Mouse (Mus musculus): ENCODE results near the gene Epha4. TPM values are rescaled to one million over a fixed set of nuclear protein-coding genes. Genes with fewer than 3 reads are reported as not detected.
A peak's percentile ranks its signal among the peaks of the same experiment; 100 is the strongest.

Epha4 gene
- polyA plus RNA-seq, 1 experiment from 2014 or later = 63.6 TPM

DNA sequence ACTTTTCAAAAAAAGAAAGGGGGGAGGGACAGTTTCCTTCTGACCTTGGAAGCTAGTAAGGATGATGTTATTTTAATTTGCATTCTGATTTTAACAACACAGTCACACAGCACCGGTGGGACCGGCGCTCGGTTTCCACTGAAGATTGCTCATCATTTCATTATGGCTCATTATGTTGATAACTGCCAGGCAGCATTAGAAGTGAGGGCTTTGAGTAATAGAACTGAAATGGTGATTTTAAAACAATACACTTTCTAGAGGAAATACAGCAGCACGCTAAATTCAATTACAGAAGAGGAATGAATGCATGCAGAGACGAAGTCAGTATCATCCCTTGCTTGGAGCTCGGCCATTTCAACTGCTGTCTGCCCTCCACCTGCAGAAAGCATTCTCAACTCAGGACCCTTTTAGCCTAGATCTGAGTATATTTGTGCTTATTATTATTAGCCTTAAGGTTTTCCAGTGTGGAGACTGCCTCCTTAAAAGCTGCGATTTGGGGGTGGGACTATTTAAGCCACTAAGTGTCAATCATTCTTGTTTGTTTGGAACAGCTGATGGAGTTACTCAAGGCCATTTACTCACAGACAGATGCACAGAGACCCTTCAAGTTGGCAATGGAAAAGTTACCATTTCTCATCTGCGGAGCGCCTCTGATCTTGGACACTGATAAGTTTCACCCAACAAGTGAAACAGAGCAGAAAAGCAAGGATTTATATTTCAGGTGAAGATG, 76.8 kb downstream of the Epha4 start:
- peaks cover 2% of the 10 kb centered on the region; the same call in 1 of the 2 replicates for H3K36me3 ChIP-seq
- H3K4me2 ChIP-seq (replicated peaks) = no peak overlapping the region
- no peaks in the 10 kb centered on the region for H3K27me3 ChIP-seq
- ATAC-seq (ENCODE audit: insufficient number of reproducible peaks, insufficient read depth, low FRiP score, low TSS enrichment) = no peak
- 70% methylated on average over 10 of the region's 10 CpGs for WGBS
- 0 out of 2 replicates have a peak overlapping the region, but pooled peaks have one; percentile 7 for H3K27ac ChIP-seq
- H3K9me3 ChIP-seq = no peaks in the 10 kb centered on the region
- no peak overlapping the region for H3K9ac ChIP-seq
- H3K4me1 ChIP-seq = peaks cover 11% of the 10 kb centered on the region; the same call in 1 of the 2 replicates
- no peak overlapping the region for H3K4me3 ChIP-seq

DNA sequence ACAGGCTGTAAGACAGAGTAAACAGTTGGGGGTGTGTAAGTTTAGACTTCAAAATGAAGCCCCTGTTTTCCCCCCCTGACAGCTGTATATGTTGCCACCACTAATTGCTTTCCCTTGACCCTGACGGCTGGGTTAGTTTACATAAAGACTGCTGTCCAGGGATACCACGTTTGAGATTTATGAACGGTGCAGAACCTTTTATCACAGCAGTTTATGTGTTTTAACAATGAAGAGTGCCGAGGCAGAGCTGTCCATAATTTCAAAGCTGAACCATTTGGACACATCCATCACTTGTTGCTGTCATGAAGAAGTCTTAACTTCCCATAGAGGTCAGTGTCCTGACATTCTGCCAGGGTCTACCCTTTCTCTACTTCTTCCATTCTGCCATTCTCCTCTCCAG, 79.8 kb downstream of the Epha4 start:
- Histone ChIP-seq H3K4me3 (no peak overlapping the region), H3K27ac (no peak overlapping the region), H3K27me3 (no peaks in the 10 kb centered on the region), H3K4me1 (0 out of 2 replicates have a peak, but pooled peaks cover 6% of the 10 kb centered on the region), H3K9me3 (no peaks in the 10 kb centered on the region), H3K36me3 (0 out of 2 replicates have a peak, but pooled peaks cover 7% of the 10 kb centered on the region), H3K4me2 (replicated peaks) (no peak overlapping the region), H3K9ac (no peak overlapping the region)
- ATAC-seq (ENCODE audit: insufficient number of reproducible peaks, insufficient read depth, low FRiP score, low TSS enrichment) = no peak
- WGBS = 22% methylated on average over 4 of the region's 4 CpGs

DNA sequence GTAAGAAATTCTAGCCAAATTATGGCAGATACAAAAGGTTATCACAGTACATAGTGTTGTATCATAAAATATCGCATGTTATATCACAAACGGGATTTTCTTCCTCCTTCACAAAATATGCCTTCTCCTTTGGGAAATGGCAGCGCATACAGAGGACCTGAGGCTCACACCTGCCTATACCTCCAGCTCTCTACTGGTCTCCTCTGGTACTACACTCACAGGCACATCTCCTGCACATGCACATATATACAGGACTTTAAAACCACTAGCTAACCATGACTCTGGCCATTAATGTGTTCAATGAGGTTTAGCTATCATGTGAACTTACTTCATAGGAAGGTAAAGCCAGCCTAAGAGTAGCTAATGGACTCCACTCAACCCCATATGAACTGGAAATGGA, 81.7 kb downstream of the Epha4 start:
- Histone ChIP-seq H3K9ac (no peak overlapping the region), H3K9me3 (no peaks in the 10 kb centered on the region), H3K27ac (no peak overlapping the region), H3K4me1 (peaks cover 4% of the 10 kb centered on the region; the same call in 1 of the 2 replicates), H3K36me3 (0 out of 2 replicates have a peak, but pooled peaks cover 11% of the 10 kb centered on the region), H3K27me3 (no peaks in the 10 kb centered on the region), H3K4me2 (replicated peaks) (no peak overlapping the region), H3K4me3 (no peak overlapping the region)
- WGBS = 91% methylated on average over 3 of the region's 3 CpGs
- ATAC-seq (ENCODE audit: insufficient number of reproducible peaks, insufficient read depth, low FRiP score, low TSS enrichment) = no peak

DNA sequence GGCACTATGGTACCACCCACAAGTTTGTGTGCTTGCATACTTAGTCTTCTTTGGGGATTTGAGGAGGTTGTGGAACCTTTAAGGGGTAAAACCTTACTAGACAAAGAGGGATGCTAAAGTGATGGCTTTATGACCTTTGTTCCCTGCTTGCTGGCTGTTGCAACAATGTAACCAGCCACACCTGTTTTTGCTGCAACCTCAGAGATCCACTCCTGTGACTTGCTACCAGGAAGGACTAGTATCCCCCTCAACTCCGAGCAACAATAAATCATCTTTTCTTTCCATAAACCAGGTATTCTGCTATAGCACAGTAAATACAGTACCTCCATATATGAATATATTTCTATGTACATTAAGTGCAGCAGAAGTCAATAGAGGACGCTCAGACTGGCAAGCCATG, 82.4 kb downstream of the Epha4 start:
- WGBS = 88% methylated on average over 2 of the region's 2 CpGs
- no peak overlapping the region for H3K27ac ChIP-seq
- 0 out of 2 replicates have a peak, but pooled peaks cover 11% of the 10 kb centered on the region for H3K36me3 ChIP-seq
- no peak overlapping the region for H3K4me3 ChIP-seq
- no peaks in the 10 kb centered on the region; the same call in 1 of the 2 replicates for H3K4me1 ChIP-seq
- H3K4me2 ChIP-seq (replicated peaks) = no peak overlapping the region
- H3K27me3 ChIP-seq = no peaks in the 10 kb centered on the region
- no peaks in the 10 kb centered on the region for H3K9me3 ChIP-seq
- ATAC-seq (ENCODE audit: insufficient number of reproducible peaks, insufficient read depth, low FRiP score, low TSS enrichment) = no peak
- no peak overlapping the region for H3K9ac ChIP-seq

DNA sequence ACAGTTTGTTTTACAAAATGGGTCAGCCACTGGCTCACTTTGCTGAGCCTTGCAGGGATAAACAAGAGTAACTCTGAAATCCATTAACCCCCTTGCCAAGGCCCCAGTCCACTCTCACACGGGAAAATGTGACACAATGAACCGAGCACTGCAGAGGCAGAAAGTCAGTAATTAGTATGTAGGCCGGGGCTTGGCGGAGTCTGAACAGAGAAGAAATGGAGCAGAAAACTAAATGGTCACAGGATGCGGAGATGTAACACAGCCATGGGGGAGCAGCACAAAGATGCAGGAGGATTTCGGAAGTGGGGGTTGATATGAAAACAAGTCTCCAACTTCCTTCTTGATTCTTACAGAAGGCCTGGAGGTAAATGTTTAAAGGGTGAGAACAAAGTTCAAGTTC, 85.7 kb downstream of the Epha4 start:
- WGBS = 67% methylated on average over 6 of the region's 6 CpGs
- no peak overlapping the region for H3K4me2 ChIP-seq (replicated peaks)
- no peaks in the 10 kb centered on the region; the same call in 1 of the 2 replicates for H3K4me1 ChIP-seq
- H3K9ac ChIP-seq = no peak overlapping the region
- no peaks in the 10 kb centered on the region for H3K9me3 ChIP-seq
- peaks cover 32% of the 10 kb centered on the region for H3K36me3 ChIP-seq
- ATAC-seq (ENCODE audit: insufficient number of reproducible peaks, insufficient read depth, low FRiP score, low TSS enrichment) = no peak
- no peak overlapping the region for H3K27ac ChIP-seq
- no peaks in the 10 kb centered on the region for H3K27me3 ChIP-seq
- no peak overlapping the region for H3K4me3 ChIP-seq

DNA sequence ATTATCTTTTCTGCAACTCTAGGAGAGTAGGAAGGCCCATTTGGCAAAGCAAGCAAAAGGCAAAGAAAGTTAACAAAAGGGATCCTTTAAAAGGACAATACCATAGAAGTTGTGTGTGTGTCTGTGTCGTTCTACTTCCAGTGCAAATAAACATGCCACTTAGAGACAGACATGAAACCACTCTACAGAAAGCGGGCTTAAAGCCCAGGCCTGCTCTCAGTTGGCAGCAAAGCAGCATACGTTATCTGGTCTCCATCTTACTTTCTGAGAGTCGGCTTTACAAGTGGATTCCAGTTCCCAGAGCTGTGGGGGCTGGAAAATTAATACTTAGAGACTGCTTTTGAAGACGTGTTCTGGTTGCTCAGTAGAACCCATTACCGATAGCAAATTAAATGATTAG, 87.9 kb downstream of the Epha4 start:
- Histone ChIP-seq H3K4me3 (no peak overlapping the region), H3K9me3 (no peaks in the 10 kb centered on the region), H3K36me3 (peaks cover 32% of the 10 kb centered on the region), H3K27ac (no peak overlapping the region), H3K9ac (no peak overlapping the region), H3K27me3 (no peaks in the 10 kb centered on the region), H3K4me2 (replicated peaks) (no peak overlapping the region), H3K4me1 (peaks cover 6% of the 10 kb centered on the region; the same call in 1 of the 2 replicates)
- no peak for ATAC-seq (ENCODE audit: insufficient number of reproducible peaks, insufficient read depth, low FRiP score, low TSS enrichment)
- 74% methylated on average over 6 of the region's 6 CpGs for WGBS

DNA sequence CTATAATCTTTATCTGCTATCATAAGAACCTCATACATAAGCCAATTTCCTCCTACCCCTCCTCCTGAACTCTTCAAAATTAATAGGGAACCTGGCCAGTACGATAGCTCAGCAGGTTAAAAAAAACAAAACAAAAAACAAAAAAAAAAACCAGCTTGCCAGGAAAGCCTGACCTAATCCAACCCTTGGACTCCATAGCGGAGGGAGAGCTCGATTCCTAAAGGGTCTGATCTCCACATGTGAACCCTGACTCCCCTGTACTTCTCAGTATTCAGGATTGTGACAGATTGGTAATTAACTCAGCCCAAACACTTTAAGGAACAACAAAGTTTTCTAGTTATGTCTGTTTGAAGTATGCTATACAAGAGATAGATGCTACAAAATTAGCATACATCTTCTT, 89.7 kb downstream of the Epha4 start:
- WGBS = 77% methylated on average over 3 of the region's 3 CpGs
- H3K9me3 ChIP-seq = no peaks in the 10 kb centered on the region
- peaks cover 6% of the 10 kb centered on the region; the same call in 1 of the 2 replicates for H3K4me1 ChIP-seq
- H3K4me2 ChIP-seq (replicated peaks) = no peak overlapping the region
- no peak overlapping the region for H3K9ac ChIP-seq
- no peak for ATAC-seq (ENCODE audit: insufficient number of reproducible peaks, insufficient read depth, low FRiP score, low TSS enrichment)
- peaks cover 25% of the 10 kb centered on the region for H3K36me3 ChIP-seq
- H3K27me3 ChIP-seq = no peaks in the 10 kb centered on the region
- H3K27ac ChIP-seq = no peak overlapping the region
- no peak overlapping the region for H3K4me3 ChIP-seq

DNA sequence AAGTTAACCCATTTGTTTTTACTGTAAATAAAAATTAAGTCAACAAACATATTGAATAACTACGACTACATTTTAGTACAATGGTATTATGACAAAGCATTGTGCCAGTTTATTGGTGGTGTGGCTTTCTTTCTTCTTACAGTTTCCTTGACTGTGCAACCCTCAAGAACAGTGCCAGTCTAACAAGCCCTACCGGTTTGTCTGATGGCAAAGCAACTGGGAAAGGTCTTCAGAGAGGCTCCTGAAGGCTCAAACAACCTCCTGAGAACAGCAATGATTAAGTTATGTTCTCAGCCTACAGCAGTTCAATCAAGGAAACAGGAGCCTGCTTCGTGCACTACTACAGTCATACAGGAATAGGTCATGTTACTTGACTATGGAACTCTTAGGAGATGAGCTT, 93.8 kb downstream of the Epha4 start:
- no peak overlapping the region for H3K27ac ChIP-seq
- peaks cover 6% of the 10 kb centered on the region; the same call in 1 of the 2 replicates for H3K4me1 ChIP-seq
- 66% methylated on average over 3 of the region's 3 CpGs for WGBS
- H3K9me3 ChIP-seq = no peaks in the 10 kb centered on the region
- no peak overlapping the region for H3K4me3 ChIP-seq
- peaks cover 11% of the 10 kb centered on the region for H3K36me3 ChIP-seq
- ATAC-seq (ENCODE audit: insufficient number of reproducible peaks, insufficient read depth, low FRiP score, low TSS enrichment) = no peak
- no peaks in the 10 kb centered on the region for H3K27me3 ChIP-seq
- no peak overlapping the region for H3K9ac ChIP-seq
- no peak overlapping the region for H3K4me2 ChIP-seq (replicated peaks)

DNA sequence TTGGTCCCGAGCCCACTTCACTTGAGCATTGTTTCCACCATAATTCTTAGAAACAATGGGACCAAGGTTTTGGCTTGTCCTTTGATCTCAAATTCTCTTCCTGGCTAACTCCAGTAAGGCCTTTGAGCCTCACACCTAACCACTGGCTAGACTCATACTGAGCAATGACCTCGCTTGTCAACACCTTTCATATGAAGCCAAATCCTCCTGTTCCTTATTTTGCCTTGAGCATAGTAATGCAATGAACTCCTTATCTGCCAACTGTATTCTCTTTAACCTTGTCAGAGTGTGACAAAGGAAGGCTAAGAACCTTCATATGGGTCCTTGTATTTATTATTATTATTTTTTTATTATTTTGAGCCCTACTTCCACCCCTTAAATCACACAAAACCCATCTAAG, 94.5 kb downstream of the Epha4 start:
- H3K27ac ChIP-seq = no peak overlapping the region
- H3K4me2 ChIP-seq (replicated peaks) = no peak overlapping the region
- peaks cover 6% of the 10 kb centered on the region; the same call in 1 of the 2 replicates for H3K4me1 ChIP-seq
- H3K27me3 ChIP-seq = no peaks in the 10 kb centered on the region
- no peaks in the 10 kb centered on the region for H3K9me3 ChIP-seq
- 67% methylated on average over 2 of the region's 2 CpGs for WGBS
- ATAC-seq (ENCODE audit: insufficient number of reproducible peaks, insufficient read depth, low FRiP score, low TSS enrichment) = no peak
- no peak overlapping the region for H3K9ac ChIP-seq
- H3K4me3 ChIP-seq = no peak overlapping the region
- H3K36me3 ChIP-seq = 0 out of 2 replicates have a peak, but pooled peaks cover 5% of the 10 kb centered on the region

DNA sequence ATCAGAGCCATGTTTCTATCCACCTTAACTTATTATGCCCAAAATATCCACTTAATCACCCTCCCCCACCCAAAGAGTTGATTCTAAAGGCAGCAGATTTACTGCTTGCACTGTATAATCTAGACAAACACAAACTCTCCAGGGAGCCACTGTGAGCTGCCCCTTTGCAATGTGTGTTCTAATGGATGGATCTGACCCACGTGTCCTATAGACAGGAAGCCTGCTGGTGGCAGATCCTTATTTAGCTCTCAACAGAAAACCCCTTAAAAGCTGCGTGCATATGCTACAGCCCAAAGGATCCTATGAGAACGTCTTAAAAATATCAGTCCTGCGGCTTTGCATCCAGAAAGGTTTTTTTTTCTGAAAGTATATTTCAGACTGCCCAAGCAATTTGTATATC, 98.0 kb downstream of the Epha4 start:
- Histone ChIP-seq H3K4me2 (replicated peaks) (no peak overlapping the region), H3K4me3 (no peak overlapping the region), H3K4me1 (no peaks in the 10 kb centered on the region), H3K36me3 (no peaks in the 10 kb centered on the region), H3K9ac (no peak overlapping the region), H3K27me3 (no peaks in the 10 kb centered on the region), H3K9me3 (no peaks in the 10 kb centered on the region), H3K27ac (no peak overlapping the region)
- WGBS = 68% methylated on average over 4 of the region's 4 CpGs
- ATAC-seq (ENCODE audit: insufficient number of reproducible peaks, insufficient read depth, low FRiP score, low TSS enrichment) = no peak

DNA sequence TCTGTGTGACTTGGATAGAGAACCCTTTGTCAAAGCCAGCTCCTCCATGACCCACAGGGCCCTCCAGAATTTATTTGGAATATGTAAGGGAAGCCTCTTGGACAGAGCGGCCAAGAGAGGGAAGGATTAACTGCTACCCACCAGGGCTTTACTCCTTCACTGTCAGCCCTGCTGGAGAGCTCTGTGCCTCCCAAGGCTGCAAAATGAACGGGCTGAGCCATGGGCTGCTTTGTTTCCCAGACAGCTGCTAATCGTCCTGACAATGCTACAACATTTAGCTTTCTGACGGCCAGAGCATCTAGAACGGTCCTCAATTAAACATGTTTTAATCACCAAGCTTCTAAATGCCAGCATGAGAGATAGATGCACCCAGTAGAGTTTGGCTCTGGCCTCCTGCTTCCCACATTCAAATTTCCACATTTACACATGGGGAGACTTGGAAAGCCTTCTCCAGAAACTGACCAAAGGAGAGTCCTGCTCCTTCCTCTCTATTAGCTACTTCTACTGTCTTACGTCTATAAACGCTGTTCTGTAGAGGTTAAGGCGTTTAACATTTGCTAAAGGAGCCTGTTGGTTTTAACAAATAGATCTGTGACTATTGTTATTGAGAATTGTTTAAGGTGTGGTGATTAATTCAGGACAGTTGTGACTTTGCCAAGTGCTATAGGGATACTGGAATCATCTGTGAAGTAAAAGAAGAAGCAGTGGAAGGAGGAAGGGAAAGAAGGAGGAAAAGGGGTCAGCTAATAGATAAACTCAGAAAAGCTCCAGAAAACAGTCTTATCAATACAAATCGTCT, 101.8 kb downstream of the Epha4 start:
- Histone ChIP-seq H3K4me1 (peaks cover 4% of the 10 kb centered on the region; the same call in 1 of the 2 replicates), H3K4me2 (replicated peaks) (no peak overlapping the region), H3K27ac (no peak overlapping the region), H3K4me3 (no peak overlapping the region), H3K27me3 (no peaks in the 10 kb centered on the region), H3K9me3 (no peaks in the 10 kb centered on the region), H3K36me3 (no peaks in the 10 kb centered on the region), H3K9ac (no peak overlapping the region)
- ATAC-seq (ENCODE audit: insufficient number of reproducible peaks, insufficient read depth, low FRiP score, low TSS enrichment) = no peak
- 48% methylated on average over 9 of the region's 9 CpGs for WGBS

DNA sequence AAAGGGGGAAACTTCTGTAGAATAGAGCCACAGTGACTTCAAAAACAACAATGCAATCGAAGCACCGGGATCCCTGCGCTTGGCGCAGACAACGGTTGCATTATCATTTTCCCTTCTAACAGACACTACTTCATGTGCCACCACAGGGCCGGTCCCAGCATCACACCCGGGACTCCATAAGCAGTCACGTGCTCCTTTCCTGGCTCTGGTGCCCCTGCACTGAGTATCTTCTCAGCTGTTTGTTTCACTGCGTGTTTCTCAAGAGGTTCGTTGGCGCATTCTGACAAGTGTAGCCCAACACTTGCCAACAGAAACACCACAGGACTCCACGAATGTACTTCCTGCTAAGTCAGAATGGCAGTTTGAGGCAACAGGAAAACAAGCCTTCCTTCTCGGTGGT, 102.6 kb downstream of the Epha4 start:
- WGBS = 85% methylated on average over 13 of the region's 13 CpGs
- peaks cover 8% of the 10 kb centered on the region for H3K4me1 ChIP-seq
- ATAC-seq (ENCODE audit: insufficient number of reproducible peaks, insufficient read depth, low FRiP score, low TSS enrichment) = no peak

More for the DNA sequence above, 102.6 kb downstream of the Epha4 start:
- H3K27me3 ChIP-seq = no peaks in the 10 kb centered on the region
- no peak overlapping the region for H3K4me2 ChIP-seq (replicated peaks)
- H3K9ac ChIP-seq = no peak overlapping the region
- H3K9me3 ChIP-seq = no peaks in the 10 kb centered on the region
- H3K4me3 ChIP-seq = no peak overlapping the region
- H3K36me3 ChIP-seq = no peaks in the 10 kb centered on the region
- no peak overlapping the region for H3K27ac ChIP-seq
